Mouse (Mus musculus) ES-E14 (cell line): ENCODE results near the gene Mvp.

Source experiments
- CHD2 ChIP-seq: IDR thresholded peaks from 2 replicates; pipeline ENCODE4 v1.6.1; 2014; ENCODE audit warnings: mild to moderate bottlenecking, low read depth, low read length, inconsistent platforms
- HCFC1 ChIP-seq: IDR thresholded peaks from 2 replicates; pipeline ENCODE4 v1.6.1; 2012; ENCODE audit warnings: low read length, inconsistent platforms, borderline replicate concordance; ENCODE audit not compliant: insufficient read depth
- MAFK ChIP-seq: IDR thresholded peaks from 2 replicates; pipeline ENCODE4 v1.6.1; 2014; ENCODE audit warnings: mild to moderate bottlenecking, low read depth, low read length, inconsistent platforms; ENCODE audit not compliant: insufficient read depth
- ZC3H11A ChIP-seq: IDR thresholded peaks from 2 replicates; pipeline ENCODE4 v1.6.1; 2012; ENCODE audit warnings: low read depth, mild to moderate bottlenecking, inconsistent platforms, low read length, borderline replicate concordance
- ZNF384 ChIP-seq: IDR thresholded peaks from 2 replicates; pipeline ENCODE4 v1.6.1; 2012; ENCODE audit warnings: low read depth, low read length, inconsistent platforms

DNA sequence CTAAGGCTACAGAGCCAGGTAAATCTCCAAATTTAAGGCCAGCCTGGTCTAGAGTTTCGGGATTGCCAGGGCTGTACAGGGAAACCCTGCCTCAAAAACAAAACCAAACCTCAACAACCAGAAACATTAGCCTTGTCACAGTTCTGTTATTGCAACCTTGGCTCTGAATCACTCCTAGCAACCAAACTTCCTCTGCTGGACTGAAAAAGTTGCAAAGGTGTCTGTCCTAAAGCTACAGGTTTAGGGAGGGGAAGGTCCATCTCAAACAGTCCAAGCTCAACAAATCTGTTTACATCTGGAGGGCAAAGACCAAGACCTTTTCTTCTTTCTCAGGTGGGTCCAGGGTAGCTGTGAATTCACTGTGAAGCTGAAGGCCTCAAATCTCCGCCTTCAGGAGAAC, 3.4 kb downstream of the Mvp start:
- TF ChIP-seq MAFK (no peak), ZC3H11A (no peak), HCFC1 (no peak), ZNF384 (no peak), CHD2 (no peak)
